Mouse (Mus musculus) forebrain, embryonic 10.5 days (tissue): ENCODE results near the gene Gm17374. TPM values are rescaled to one million over a fixed set of nuclear protein-coding genes. Genes with fewer than 3 reads are reported as not detected.
"Not testable (repeated sequence)": the region's sequence is repeated elsewhere in the genome, so short reads cannot be mapped to it uniquely, and the experiment has no call there.

Source experiments
- DNase-seq: peaks from one replicate; pipeline ENCODE4 v3.0.0-alpha.2; 2017; ENCODE audit warnings: low spot score; ENCODE audit errors: extremely low spot score
- H3K27ac ChIP-seq: fragments of 300-500 bp; sonication (generic); 2 replicates; pipeline ENCODE4 v1.5.1; 2016; ENCODE audit warnings: mild to moderate bottlenecking
- H3K27me3 ChIP-seq: fragments of 300-500 bp; sonication (generic); 2 replicates; pipeline ENCODE4 v1.6.1; 2016; ENCODE audit warnings: mild to moderate bottlenecking; ENCODE audit not compliant: poor library complexity, severe bottlenecking
- H3K36me3 ChIP-seq: fragments of 300-500 bp; sonication (generic); replicated peaks from 2 replicates; pipeline ENCODE4 v1.6.1; 2016; ENCODE audit warnings: mild to moderate bottlenecking, moderate library complexity
- H3K4me1 ChIP-seq: fragments of 300-500 bp; sonication (generic); 2 replicates; pipeline ENCODE4 v1.6.1; 2016
- H3K4me3 ChIP-seq: fragments of 300-500 bp; sonication (generic); 2 replicates; pipeline ENCODE4 v1.5.1; 2016; ENCODE audit warnings: mild to moderate bottlenecking, moderate library complexity
- H3K9me3 ChIP-seq: fragments of 300-500 bp; sonication (generic); 2 replicates; pipeline ENCODE4 v1.6.1; 2016; ENCODE audit warnings: mild to moderate bottlenecking, moderate library complexity
- WGBS: fragments of 180-500 bp; shearing (Covaris S2); methylation state at CpG from one replicate; pipeline ENCODE4 v1.1.7; 2016; 5-methylcytosine and 5-hydroxymethylcytosine counted together
- polyA plus RNA-seq: library from polyadenylated mRNA; unstranded; fragments of >200 nt; fragmentation: Nextera tagmentation; extraction: Ambion mirVana; gene quantifications from 2 replicates; pipeline ENCODE4 v1.2.1, GENCODE M21; 2016

Gene Gm17374
- not detected in 2 replicates for polyA plus RNA-seq

GRCm38 (mm10) chr2:140151743-140152142 lies at the start of gene Gm17374:
Gm17374 (plus strand) TSS chr2:140152043.
- not testable (repeated sequence) for H3K4me1 ChIP-seq, H3K27ac ChIP-seq, H3K9me3 ChIP-seq, H3K27me3 ChIP-seq, DNase-seq, H3K4me3 ChIP-seq
- H3K36me3 ChIP-seq = peaks cover 83% of the 10 kb centered on the region
- 94% methylated on average over 4 of the region's 4 CpGs for WGBS

GRCm38 (mm10) chr2:140104951-140105350 lies 46.9 kb upstream of the Gm17374 start:
- 83% methylated on average over 3 of the region's 3 CpGs for WGBS
- no peak overlapping the region for H3K27ac ChIP-seq
- no peak overlapping the region for H3K4me3 ChIP-seq
- H3K36me3 ChIP-seq = no peaks in the 10 kb centered on the region
- DNase-seq = no peak
- no peaks in the 10 kb centered on the region for H3K9me3 ChIP-seq
- no peaks in the 10 kb centered on the region for H3K27me3 ChIP-seq
- no peaks in the 10 kb centered on the region for H3K4me1 ChIP-seq

GRCm38 (mm10) chr2:140107641-140108040 lies 44.2 kb upstream of the Gm17374 start:
- WGBS = 91% methylated on average over 4 of the region's 4 CpGs
- DNase-seq = no peak

GRCm38 (mm10) chr2:140108945-140109344 lies 42.9 kb upstream of the Gm17374 start:
- Histone ChIP-seq H3K4me1 (no peaks in the 10 kb centered on the region), H3K27ac (no peak overlapping the region), H3K9me3 (no peaks in the 10 kb centered on the region), H3K36me3 (no peaks in the 10 kb centered on the region), H3K27me3 (no peaks in the 10 kb centered on the region), H3K4me3 (no peak overlapping the region)
- DNase-seq = no peak
- WGBS = 30% methylated on average over 1 of the region's 1 CpGs

More at GRCm38 (mm10) chr2:140107641-140108040, 44.2 kb upstream of the Gm17374 start:
- Histone ChIP-seq H3K4me1 (no peaks in the 10 kb centered on the region), H3K9me3 (no peaks in the 10 kb centered on the region), H3K36me3 (no peaks in the 10 kb centered on the region), H3K27me3 (no peaks in the 10 kb centered on the region), H3K27ac (no peak overlapping the region), H3K4me3 (no peak overlapping the region)

- 90% methylated on average over 8 of the region's 8 CpGs for WGBS
- no peak overlapping the region for H3K27ac ChIP-seq
- DNase-seq = no peak
Measured at GRCm38 (mm10) chr2:140113851-140114250, 38.0 kb upstream of the Gm17374 start.

GRCm38 (mm10) chr2:140125516-140125915 lies 26.3 kb upstream of the Gm17374 start:
- H3K4me3 ChIP-seq = no peak overlapping the region
- H3K27me3 ChIP-seq = no peaks in the 10 kb centered on the region
- H3K4me1 ChIP-seq = no peaks in the 10 kb centered on the region
- H3K36me3 ChIP-seq = peaks cover 92% of the 10 kb centered on the region
- DNase-seq = no peak
- no peaks in the 10 kb centered on the region for H3K9me3 ChIP-seq
- H3K27ac ChIP-seq = no peak overlapping the region
- 93% methylated on average over 2 of the region's 2 CpGs for WGBS

More at GRCm38 (mm10) chr2:140113851-140114250, 38.0 kb upstream of the Gm17374 start:
- H3K4me1 ChIP-seq = no peaks in the 10 kb centered on the region
- no peaks in the 10 kb centered on the region for H3K27me3 ChIP-seq
- H3K4me3 ChIP-seq = no peak overlapping the region
- no peaks in the 10 kb centered on the region for H3K9me3 ChIP-seq
- H3K36me3 ChIP-seq = peaks cover 2% of the 10 kb centered on the region; the same call in 1 of the 2 replicates

- no peaks in the 10 kb centered on the region for H3K27me3 ChIP-seq
- no peak for DNase-seq
- no peaks in the 10 kb centered on the region for H3K4me1 ChIP-seq
- no peak overlapping the region for H3K4me3 ChIP-seq
- H3K27ac ChIP-seq = no peak overlapping the region
- no peaks in the 10 kb centered on the region for H3K9me3 ChIP-seq
- WGBS = 90% methylated on average over 3 of the region's 3 CpGs
- peaks cover 92% of the 10 kb centered on the region for H3K36me3 ChIP-seq
Measured at GRCm38 (mm10) chr2:140159186-140159730, 7.4 kb downstream of the Gm17374 start.

GRCm38 (mm10) chr2:140163351-140163854 lies 11.6 kb downstream of the Gm17374 start:
- WGBS = 94% methylated on average over 5 of the region's 5 CpGs
- Histone ChIP-seq H3K27ac (no peak overlapping the region), H3K9me3 (no peaks in the 10 kb centered on the region), H3K4me1 (no peaks in the 10 kb centered on the region), H3K27me3 (no peaks in the 10 kb centered on the region), H3K4me3 (no peak overlapping the region), H3K36me3 (peaks cover 78% of the 10 kb centered on the region)
- no peak for DNase-seq

- DNase-seq = no peak
- H3K4me3 ChIP-seq = peak overlapping the region; percentile 78
- 89% methylated on average over 1 of the region's 1 CpGs for WGBS
- no peaks in the 10 kb centered on the region for H3K9me3 ChIP-seq
- H3K27ac ChIP-seq = no peak overlapping the region
- H3K4me1 ChIP-seq = peaks cover 20% of the 10 kb centered on the region
- peaks cover 38% of the 10 kb centered on the region for H3K36me3 ChIP-seq
- no peaks in the 10 kb centered on the region for H3K27me3 ChIP-seq
Measured at GRCm38 (mm10) chr2:140169057-140169456, 17.2 kb downstream of the Gm17374 start.

- Histone ChIP-seq H3K36me3 (peaks cover 36% of the 10 kb centered on the region), H3K4me3 (peak within 1 kb of the TSS; percentile 78), H3K27ac (peak within 1 kb of the TSS; percentile 91), H3K9me3 (no peaks in the 10 kb centered on the region), H3K4me1 (peaks cover 20% of the 10 kb centered on the region), H3K27me3 (no peaks in the 10 kb centered on the region)
- DNase-seq = peak; percentile 92
- WGBS = under 1% methylated on average over 43 of the region's 43 CpGs
Measured at GRCm38 (mm10) chr2:140170127-140170802, 18.4 kb downstream of the Gm17374 start, which contains the start of the genes Esf1 and Ndufaf5. Esf1 (minus strand) TSS chr2:140170564. Ndufaf5 (plus strand) TSS chr2:140170649.

- Histone ChIP-seq H3K27me3 (no peaks in the 10 kb centered on the region), H3K36me3 (peaks cover 33% of the 10 kb centered on the region), H3K27ac (peak overlapping the region; percentile 91), H3K4me3 (peak overlapping the region; percentile 78), H3K4me1 (peaks cover 20% of the 10 kb centered on the region), H3K9me3 (no peaks in the 10 kb centered on the region)
- DNase-seq = no peak
- WGBS = 9% methylated on average over 28 of the region's 28 CpGs
Measured at GRCm38 (mm10) chr2:140170803-140171553, 19.1 kb downstream of the Gm17374 start.

- WGBS = 95% methylated on average over 3 of the region's 3 CpGs
Measured at GRCm38 (mm10) chr2:140185685-140186210, 33.9 kb downstream of the Gm17374 start.

More at GRCm38 (mm10) chr2:140185685-140186210, 33.9 kb downstream of the Gm17374 start:
- not testable (repeated sequence) for H3K4me1 ChIP-seq, H3K9me3 ChIP-seq, H3K27me3 ChIP-seq, H3K4me3 ChIP-seq, DNase-seq, H3K27ac ChIP-seq
- H3K36me3 ChIP-seq = peaks cover 57% of the 10 kb centered on the region
